Mouse (Mus musculus): ENCODE data around the gene Farp1.

Farp1 gene

DNA sequence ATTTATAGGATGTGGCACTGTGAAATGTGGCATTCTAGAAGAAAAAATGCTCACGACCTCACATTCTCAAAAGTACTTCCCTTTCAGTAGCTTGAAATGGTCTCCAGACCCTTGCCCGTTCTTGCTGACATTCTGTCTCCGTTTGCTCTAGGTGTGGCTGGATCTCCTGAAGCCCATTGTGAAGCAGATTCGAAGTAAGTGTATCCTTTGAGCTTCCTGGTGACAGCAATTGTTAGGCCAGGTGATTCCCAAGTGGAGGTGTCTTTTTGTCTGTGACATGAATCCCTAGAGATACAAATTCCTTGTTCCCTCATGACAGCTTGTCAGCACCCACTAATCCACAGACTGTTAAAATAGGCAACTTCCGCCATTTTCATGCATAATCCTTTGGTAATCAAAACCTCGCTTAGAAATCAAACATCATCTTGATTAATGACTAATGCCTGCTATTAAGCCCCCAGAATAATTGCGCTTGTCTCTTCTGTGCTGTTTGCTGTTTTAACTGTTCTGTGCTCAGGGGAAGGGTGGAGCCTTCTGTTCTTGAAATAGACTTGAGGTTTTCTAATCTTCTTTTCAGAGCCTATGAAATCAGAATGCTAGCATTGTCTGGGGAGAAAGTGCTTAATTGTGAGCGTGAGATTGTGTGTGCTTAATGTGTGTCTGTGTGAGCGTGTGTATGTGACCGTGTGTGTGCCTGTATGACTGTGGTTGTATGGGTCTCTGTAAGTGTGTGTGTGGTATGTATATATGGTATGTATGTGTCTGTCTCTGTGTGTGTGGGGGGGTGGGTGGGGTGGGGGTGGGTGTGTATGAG lies 184.4 kb downstream of the Farp1 start:
- no peak for DNase-seq (ENCODE audit: low read depth, low spot score)

GRCm38 (mm10) chr14:121220040-121220322 lies 185.0 kb downstream of the Farp1 start:
- DNase-seq (ENCODE audit: low read depth, low spot score): no peak

DNA sequence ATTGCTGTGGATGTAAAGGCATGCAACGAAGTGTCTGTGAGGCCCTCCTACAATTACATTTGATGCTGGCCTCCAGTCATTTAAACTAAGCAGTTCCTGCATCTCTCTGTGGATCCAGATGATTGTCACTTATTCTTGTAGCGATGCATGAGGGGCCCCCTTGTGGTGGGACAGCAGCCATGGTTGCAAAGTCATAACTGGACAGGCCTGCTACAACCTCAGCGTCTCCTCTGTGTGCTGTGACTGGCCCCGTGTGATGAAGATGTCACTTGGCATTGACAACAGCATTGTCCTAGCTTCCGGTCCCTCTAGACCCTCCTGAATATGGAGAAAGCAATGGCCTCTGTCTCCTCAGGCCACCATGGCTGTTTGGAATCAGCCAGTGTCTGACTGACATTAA lies 185.7 kb downstream of the Farp1 start:
- DNase-seq (ENCODE audit: low read depth, low spot score): no peak

DNA sequence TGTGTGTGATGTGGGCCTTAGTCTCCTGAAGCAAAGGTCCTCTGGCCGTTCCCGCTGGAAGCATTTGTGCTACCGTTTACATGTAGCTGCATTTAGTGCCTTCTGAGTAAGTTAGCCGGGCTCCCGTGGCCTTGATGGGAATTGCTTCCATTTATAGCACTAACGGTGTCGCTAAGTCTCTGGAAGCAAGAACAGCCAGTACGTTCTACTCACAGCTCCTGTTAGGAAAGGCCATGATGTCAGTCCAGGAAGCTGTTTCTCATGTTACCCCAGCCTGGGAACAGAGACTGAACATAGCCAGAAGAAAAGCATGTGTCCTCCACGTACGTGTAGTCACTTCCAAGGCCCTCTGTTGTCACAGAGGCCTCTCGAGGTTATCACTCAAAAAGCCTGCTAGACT lies 190.8 kb downstream of the Farp1 start:
- no peak for DNase-seq (ENCODE audit: low read depth, low spot score)

DNA sequence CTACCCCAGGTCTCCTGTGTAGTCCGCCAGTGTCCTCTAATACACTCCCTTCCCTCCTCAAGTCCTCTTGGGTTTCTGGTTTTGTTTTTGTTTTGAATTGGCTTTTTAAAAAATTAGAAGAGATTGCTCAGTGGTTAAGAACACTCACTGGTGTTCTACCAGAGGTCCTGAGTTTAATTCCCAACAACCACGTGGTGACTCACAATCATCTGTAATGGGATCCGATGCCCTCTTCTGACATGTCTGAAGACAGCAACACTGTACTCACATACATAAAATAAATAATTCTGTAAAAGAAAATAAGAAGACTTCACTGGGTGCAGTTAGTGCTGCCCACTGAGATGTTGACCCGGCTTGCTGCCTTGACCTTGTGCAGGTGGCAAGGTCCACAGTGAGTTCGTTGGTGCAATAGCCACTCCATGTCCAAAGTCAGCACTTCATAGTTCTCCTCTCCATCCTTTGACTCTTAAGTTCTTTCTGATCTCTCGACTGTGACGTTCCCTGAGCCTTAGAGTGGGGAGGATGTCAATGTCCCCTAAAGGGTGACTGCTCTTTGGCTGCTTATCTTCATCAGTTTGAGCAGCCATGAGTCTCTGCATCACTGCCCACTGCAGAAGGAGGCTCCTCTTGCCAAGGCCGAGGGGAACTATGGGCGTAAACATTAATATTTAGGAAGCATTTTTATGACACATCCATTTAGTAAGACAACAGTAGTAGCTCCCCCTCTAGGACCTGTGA lies 194.2 kb downstream of the Farp1 start:
- no peak for DNase-seq (ENCODE audit: low read depth, low spot score)

DNA sequence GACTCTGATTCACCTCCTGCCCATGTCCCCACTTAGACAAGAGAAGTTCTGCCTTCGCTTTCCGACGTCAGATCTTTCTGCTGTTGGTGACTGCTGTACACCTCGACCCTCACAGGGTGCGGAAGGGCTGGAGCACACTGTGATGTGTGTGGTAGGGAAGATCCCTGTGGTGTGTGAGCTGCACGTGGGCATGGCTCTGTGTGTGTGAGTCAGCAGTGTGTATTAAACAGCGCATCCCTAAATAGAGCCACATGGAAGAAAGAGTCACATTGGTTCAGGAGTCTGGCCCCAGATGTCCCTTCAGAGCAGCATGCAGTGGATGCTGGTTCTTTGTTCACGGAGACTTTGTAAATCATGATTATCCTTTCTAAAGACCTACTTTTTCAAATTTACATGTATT lies 196.2 kb downstream of the Farp1 start:
- DNase-seq (ENCODE audit: low read depth, low spot score): no peak

DNA sequence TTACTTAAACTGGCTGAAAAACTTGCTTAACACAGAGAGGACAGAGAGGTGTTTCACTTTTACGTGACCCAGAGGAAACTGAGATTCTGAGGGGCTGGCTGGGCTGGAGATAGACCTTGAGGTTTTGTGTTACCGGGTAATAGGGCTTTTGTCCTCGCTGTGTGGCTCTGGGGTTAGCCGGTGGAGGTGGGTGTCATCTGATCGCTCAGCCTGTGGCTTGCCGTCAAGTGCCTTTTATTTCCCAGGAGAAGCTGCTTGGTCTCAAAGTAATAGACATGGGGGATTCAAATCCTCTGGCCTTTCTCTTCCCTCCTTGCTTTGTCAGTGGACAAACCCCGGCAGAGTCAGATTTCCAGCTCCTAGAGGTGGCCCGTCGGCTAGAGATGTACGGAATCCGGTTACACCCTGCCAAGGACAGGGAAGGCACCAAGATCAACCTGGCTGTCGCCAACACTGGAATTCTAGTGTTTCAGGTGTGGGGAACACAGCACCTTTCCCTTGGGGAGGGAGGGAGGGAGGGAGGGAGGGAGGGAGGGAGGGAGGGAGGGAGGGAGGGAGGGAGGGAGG lies 199.8 kb downstream of the Farp1 start:
- no peak for DNase-seq (ENCODE audit: low read depth, low spot score)

DNA sequence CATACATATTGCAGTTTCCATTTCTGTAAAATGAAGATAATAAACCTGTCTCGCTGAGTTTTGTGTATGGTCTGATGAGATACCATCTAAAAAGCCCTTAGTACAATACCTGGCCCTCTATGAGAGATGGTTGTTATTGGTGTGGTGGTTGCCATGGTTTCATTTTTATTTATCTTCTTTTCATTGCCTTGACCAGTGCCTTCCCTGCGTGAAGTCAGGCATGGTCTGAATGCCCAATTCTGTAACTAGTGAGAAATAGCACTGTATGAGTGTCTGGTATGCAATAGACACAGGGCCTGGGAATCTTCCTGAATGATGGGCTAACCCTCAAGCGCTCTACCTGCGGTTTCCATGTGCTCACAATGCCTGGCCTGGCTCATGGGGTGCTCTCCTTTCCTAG lies 201.7 kb downstream of the Farp1 start:
- DNase-seq (ENCODE audit: low read depth, low spot score): no peak

DNA sequence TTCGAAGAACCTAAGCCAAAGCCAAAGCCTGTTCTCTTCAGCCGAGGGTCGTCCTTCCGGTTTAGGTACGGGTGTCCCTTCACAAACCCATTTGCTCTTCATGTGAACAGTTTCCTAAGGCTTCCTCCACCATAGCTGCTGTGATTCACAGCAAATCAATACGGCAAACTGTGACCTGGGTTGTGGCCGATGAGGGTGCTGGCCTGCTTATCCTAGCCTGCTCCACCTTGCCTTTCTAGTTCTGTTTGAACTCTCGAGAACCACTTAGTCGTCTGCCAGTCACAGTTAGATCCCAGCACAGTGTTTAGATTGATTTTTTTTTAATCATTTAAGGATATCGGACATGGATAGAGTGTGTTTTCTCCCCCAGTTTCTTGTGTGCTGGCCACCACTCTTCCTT lies 203.7 kb downstream of the Farp1 start:
- DNase-seq (ENCODE audit: low read depth, low spot score): no peak

GRCm38 (mm10) chr14:121239386-121239785 lies 204.4 kb downstream of the Farp1 start:
- no peak for DNase-seq (ENCODE audit: low read depth, low spot score)

- DNase-seq (ENCODE audit: low read depth, low spot score): no peak
Observed at GRCm38 (mm10) chr14:121244104-121244503, 209.1 kb downstream of the Farp1 start.

DNA sequence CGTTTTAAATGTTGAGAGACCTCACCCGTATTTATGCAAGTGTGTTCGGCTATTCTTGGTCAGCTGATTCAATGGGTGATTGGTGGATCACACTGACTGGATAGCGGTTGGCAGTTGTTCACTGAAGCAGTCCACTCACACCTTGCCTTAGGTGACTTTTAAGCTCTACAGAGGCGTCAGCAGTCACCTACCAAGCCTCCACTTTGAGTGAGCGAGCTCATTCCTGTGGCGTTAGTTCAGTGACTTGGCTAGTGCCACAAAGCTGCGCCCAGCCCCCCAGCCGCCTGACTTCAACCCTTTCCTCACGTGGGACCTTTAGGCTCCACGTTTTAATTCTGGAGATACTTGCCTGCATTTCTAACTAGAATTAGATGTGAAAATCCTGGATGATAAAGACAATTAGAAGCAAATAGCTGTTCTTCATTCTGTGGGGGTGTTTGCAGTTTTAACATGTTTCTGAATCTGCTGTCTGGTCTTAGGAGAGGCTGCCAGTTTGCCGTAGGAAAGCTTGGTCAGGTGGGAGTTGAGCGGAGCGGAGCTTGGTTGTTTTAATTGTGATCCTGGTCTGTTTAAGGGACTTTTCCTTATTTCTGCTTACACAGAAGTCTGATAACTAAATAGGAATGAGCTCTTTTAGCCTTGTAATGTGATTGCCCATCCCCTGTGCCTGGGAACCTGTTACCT lies 211.2 kb downstream of the Farp1 start:
- no peak for DNase-seq (ENCODE audit: low read depth, low spot score)

GRCm38 (mm10) chr14:121247287-121247686 lies 212.3 kb downstream of the Farp1 start:
- DNase-seq (ENCODE audit: low read depth, low spot score): no peak

- no peak for DNase-seq (ENCODE audit: low read depth, low spot score)
Observed at GRCm38 (mm10) chr14:121248346-121248745, 213.3 kb downstream of the Farp1 start.

GRCm38 (mm10) chr14:121251099-121251498 lies 216.1 kb downstream of the Farp1 start:
- DNase-seq (ENCODE audit: low read depth, low spot score): no peak

DNA sequence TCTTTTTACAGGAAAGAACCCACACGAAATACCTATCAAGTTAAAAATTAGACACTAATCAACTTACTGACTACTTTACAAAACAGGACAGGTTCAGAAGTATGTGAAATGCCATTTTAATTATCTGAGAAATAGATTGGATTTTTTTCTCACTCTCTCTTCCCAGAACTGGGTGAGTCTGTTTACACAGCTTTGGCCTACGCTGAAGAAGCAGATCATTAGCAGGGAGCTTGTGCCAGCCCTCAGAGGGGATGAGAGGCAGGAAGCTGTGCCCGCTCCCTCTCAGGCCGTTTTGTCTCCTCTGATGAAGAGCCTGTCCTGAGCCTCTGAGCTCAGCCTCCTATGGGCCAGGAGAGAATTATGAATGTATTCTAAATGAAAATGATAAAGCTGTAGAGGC lies 216.7 kb downstream of the Farp1 start:
- no peak for DNase-seq (ENCODE audit: low read depth, low spot score)

DNA sequence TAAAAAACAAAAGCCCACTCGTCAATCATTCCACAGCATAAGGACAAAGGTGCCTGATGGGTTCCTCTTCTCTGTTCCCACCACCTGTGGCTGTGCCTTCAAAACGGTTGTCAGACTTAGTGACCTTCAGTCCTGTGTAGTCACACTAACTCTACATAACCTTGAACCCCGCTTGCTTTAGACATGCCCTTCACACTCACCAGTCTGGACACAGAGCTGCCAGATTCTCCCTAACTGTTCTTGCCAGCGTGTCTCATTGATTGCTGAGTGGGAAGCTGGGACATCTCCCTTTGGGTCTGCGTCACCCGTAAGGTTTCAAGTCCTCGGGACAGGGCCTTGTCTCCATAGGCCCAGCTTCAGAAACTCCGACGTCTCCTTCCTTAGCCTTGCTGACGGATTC lies 217.5 kb downstream of the Farp1 start:
- no peak for DNase-seq (ENCODE audit: low read depth, low spot score)

DNA sequence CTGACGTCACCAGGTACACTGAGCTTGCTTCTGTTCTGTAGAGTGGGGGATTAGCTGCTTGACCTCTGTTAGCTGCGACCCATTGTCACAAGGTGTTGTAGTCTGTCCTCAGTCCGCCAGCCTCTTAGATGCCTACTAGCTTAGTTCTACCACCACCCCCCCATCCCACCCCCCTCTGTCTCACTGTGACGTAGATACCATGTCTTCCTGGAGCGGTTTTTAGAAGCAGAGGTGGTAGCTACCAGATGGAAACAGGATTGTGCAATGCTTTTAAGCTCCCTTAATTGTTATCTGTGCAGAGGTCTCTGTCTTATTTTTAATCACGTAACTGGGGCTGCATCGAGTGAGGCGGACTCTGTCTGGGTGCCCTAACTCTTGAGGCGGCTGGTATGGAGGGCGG lies 219.9 kb downstream of the Farp1 start:
- no peak for DNase-seq (ENCODE audit: low read depth, low spot score)

- DNase-seq (ENCODE audit: low read depth, low spot score): no peak
Observed at GRCm38 (mm10) chr14:121255469-121255868, 220.5 kb downstream of the Farp1 start.

GRCm38 (mm10) chr14:121256896-121257295 lies 221.9 kb downstream of the Farp1 start:
- no peak for DNase-seq (ENCODE audit: low read depth, low spot score)

DNA sequence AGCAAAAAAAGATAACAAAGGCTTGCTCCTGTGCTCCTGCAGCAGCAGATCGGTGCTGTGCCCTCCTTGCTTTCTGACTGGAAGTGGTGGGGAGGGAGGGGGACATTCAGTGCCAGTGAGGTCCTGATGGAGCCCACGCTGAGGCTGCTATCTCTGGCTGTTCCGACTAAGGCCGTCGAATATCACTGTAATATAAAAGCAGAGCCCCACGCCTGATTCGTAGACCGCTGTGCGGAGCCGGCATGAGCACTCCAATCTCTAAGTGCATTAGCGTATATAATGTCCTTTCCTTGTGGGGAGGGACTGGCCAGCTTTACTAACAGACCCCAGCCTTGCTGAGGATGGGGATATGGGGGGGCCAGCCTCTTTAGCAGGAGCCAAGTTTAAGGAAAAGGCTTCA lies 224.3 kb downstream of the Farp1 start:
- DNase-seq (ENCODE audit: low read depth, low spot score): no peak

- DNase-seq (ENCODE audit: low read depth, low spot score): no peak
Observed at GRCm38 (mm10) chr14:121259789-121260188, 224.8 kb downstream of the Farp1 start.
